Mouse (Mus musculus): ENCODE measurements around the gene Dll4.

- TF ChIP-seq EP300 (IDR thresholded peaks at IDR 0.05; ENCODE audit: low read depth) = no peak
- TF ChIP-seq CTCF (IDR thresholded peaks at IDR 0.05; ENCODE audit: low read depth) = no peak
Measured at GRCm38 (mm10) chr2:119293311-119293710, 32.3 kb upstream of the Dll4 start.
